Comparison of ENCODE assay signal across 20 mouse cellular contexts in genomic region chr8:91884325-91884724, GRCm38 (mm10).
DNase-seq lines count a peak whose midpoint lies in the region; ATAC-seq and TF ChIP-seq lines count a peak whose summit lies in the region.
"Had no signal": no experiment of that assay in that cellular context is flagged by ENCODE, and none has a peak within 500 bp of the region (broad histone marks: within the 10 kb centered on the region; RNA-seq: fewer than 3 reads in every experiment).

No protein-coding gene starts in this region.

- no peaks in the 10 kb centered on the region for H3K27me3 ChIP-seq in liver, postnatal 0 days (ENCODE audit: insufficient read depth, low read length)
- peaks cover 22% of the 10 kb centered on the region; the same call in 1 of the 2 replicates for H3K27me3 ChIP-seq in forebrain, embryonic 13.5 days
- H3K27me3 ChIP-seq: CH12.LX had no signal

- no peaks in the 10 kb centered on the region for H3K9me3 ChIP-seq in liver, postnatal 0 days (ENCODE audit: low read length)
- no peaks in the 10 kb centered on the region for H3K9me3 ChIP-seq in ES-E14 (ENCODE audit: control insufficient read depth, insufficient read depth, low read depth, low read length)
- H3K9me3 ChIP-seq in forebrain, embryonic 13.5 days (replicated peaks), result no peaks in the 10 kb centered on the region
- H3K9me3 ChIP-seq: embryonic facial prominence, embryonic 13.5 days; heart, embryonic 12.5 days; hindbrain, embryonic 10.5 days had no signal

- no peak overlapping the region for H3K4me2 ChIP-seq in liver, postnatal 0 days (ENCODE audit: low read depth, low read length)
- no peak overlapping the region for H3K4me2 ChIP-seq in forebrain, embryonic 13.5 days
- H3K4me2 ChIP-seq: embryonic facial prominence, embryonic 13.5 days; heart, embryonic 12.5 days; hindbrain, embryonic 14.5 days had no signal

- in situ Hi-C loops in ES-E14 (cut with MboI; ENCODE audit: low sequenced_read_pairs in 2 of 2, unreplicated experiment in 2 of 2), result no loop called here

- H3K4me1 ChIP-seq in liver, postnatal 0 days (ENCODE audit: insufficient read depth), result no peaks in the 10 kb centered on the region
- H3K4me1 ChIP-seq in ES-E14 (ENCODE audit: control insufficient read depth in 2 of 2, insufficient read depth in 2 of 2, low read length in 2 of 2, poor library complexity in 1 of 2), result peaks cover 4 to 16% of the 10 kb centered on the region in 2 experiments
- H3K4me1 ChIP-seq in forebrain, embryonic 13.5 days, result peaks cover 9% of the 10 kb centered on the region
- H3K4me1 ChIP-seq: heart, embryonic 12.5 days had no signal

- TF ChIP-seq CTCF in liver, postnatal 0 days (IDR thresholded peaks at IDR 0.05; ENCODE audit: low read depth), result no peak

- WGBS in liver, postnatal 0 days (ENCODE audit: insufficient replicate concordance), result 43% methylated on average over 3 of the region's 3 CpGs
- 89% methylated on average over 3 of the region's 3 CpGs for WGBS in forebrain, embryonic 13.5 days

- H3K4me3 ChIP-seq in liver, postnatal 0 days (ENCODE audit: low read depth, low read length), result no peak overlapping the region
- H3K4me3 ChIP-seq in ES-E14 (ENCODE audit: insufficient read depth in 1 of 2, low read depth in 1 of 2, low read length in 2 of 2, poor library complexity in 1 of 2, severe bottlenecking in 1 of 2), result no peak overlapping the region
- H3K4me3 ChIP-seq in forebrain, embryonic 13.5 days, result no peak overlapping the region
- H3K4me3 ChIP-seq: embryonic facial prominence, embryonic 13.5 days; gastrocnemius, adult 2 months; heart, embryonic 12.5 days; hindbrain, embryonic 10.5 days had no signal

- TF ChIP-seq EP300 in liver, postnatal 0 days (IDR thresholded peaks at IDR 0.05; ENCODE audit: low read depth), result no peak

- no peaks in the 10 kb centered on the region for H3K36me3 ChIP-seq in liver, postnatal 0 days (replicated peaks; ENCODE audit: insufficient read depth, low read length)
- H3K36me3 ChIP-seq in ES-E14 (ENCODE audit: control insufficient read depth, insufficient read depth, low read length, poor library complexity, severe bottlenecking), result no peaks in the 10 kb centered on the region
- H3K36me3 ChIP-seq in forebrain, embryonic 13.5 days (ENCODE audit: poor library complexity, severe bottlenecking), result no peaks in the 10 kb centered on the region
- H3K36me3 ChIP-seq: embryonic facial prominence, embryonic 13.5 days; heart, embryonic 12.5 days; hindbrain, embryonic 10.5 days had no signal

- no peak overlapping the region for H3K27ac ChIP-seq in liver, postnatal 0 days (ENCODE audit: low read depth)
- H3K27ac ChIP-seq in ES-E14 (ENCODE audit: insufficient read depth, low read depth, low read length, poor library complexity, severe bottlenecking), result no peak overlapping the region
- no peak overlapping the region for H3K27ac ChIP-seq in forebrain, embryonic 13.5 days
- H3K27ac ChIP-seq: embryonic facial prominence, embryonic 13.5 days; gastrocnemius, adult 2 months; hindbrain, embryonic 10.5 days; hindbrain, embryonic 14.5 days had no signal

- no peak for ATAC-seq in liver, postnatal 0 days
- ATAC-seq in forebrain, embryonic 13.5 days, result no peak
- ATAC-seq: forebrain, embryonic 14.5 days had no signal

- peak; percentile 23 for DNase-seq in liver
- DNase-seq in liver, postnatal 0 days, result no peak
- DNase-seq in ES-E14 (ENCODE audit: low read depth, low spot score), result no peak
- DNase-seq in c-Kit-positive CD71-positive TER-119-positive erythroid progenitor cells, embryonic 14.5 days (ENCODE audit: low spot score), result peak; percentile 40
- DNase-seq in kidney, postnatal 10 days, result no peak
- DNase-seq in cerebellum, postnatal 14 days, result no peak
- DNase-seq: adrenal gland, adult 2 months; adrenal gland, postnatal 25 days; cerebellum, adult 11 months; cerebellum, adult 8-10 months; cerebellum, postnatal 36 days; gastrocnemius, adult 2 months; gastrocnemius, postnatal 25 days had no signal

- H3K9ac ChIP-seq in liver, postnatal 0 days (replicated peaks), result no peak overlapping the region
- H3K9ac ChIP-seq in ES-E14 (ENCODE audit: insufficient read depth, low read depth, low read length, poor library complexity, severe bottlenecking), result no peak overlapping the region
- no peak overlapping the region for H3K9ac ChIP-seq in forebrain, embryonic 13.5 days
- H3K9ac ChIP-seq: embryonic facial prominence, embryonic 13.5 days; heart, embryonic 12.5 days; hindbrain, embryonic 14.5 days had no signal

TF ChIP-seq in ES-E14, 5 proteins besides CTCF, POLR2A, EP300 and RAD21:
- TF ChIP-seq MAFK (IDR thresholded peaks at IDR 0.05; ENCODE audit: insufficient read depth, low read depth, low read length), result peak; percentile 88
- no peak for TF ChIP-seq HCFC1 (IDR thresholded peaks at IDR 0.05; ENCODE audit: borderline replicate concordance, insufficient read depth, low read length)

Comparison
In these comparisons a context has a peak if more than half of its experiments do, and no peak if none do; other contexts are left out.
1. DNase-seq: peak in liver (single experiment) and c-Kit-positive CD71-positive TER-119-positive erythroid progenitor cells, embryonic 14.5 days (single experiment); none in liver, postnatal 0 days (single experiment), ES-E14 (single experiment), kidney, postnatal 10 days (single experiment) and cerebellum, postnatal 14 days (0 of 2).